Mouse (Mus musculus) ES-E14 (cell line): ENCODE data around the gene Lyst. TPM values are rescaled to one million over a fixed set of nuclear protein-coding genes. Genes with fewer than 3 reads are reported as not detected.

Experiments
- DNase-seq: peaks from one replicate; pipeline ENCODE4 v3.0.0-alpha.2; 2013; ENCODE audit warnings: low read depth, low spot score
- H3K27ac ChIP-seq: 2 replicates; pipeline ENCODE4 v1.5.1; 2012; ENCODE audit warnings: low read depth, mild to moderate bottlenecking, low read length, moderate library complexity, mixed read lengths; ENCODE audit not compliant: poor library complexity, insufficient read depth, severe bottlenecking
- H3K36me3 ChIP-seq: 2 replicates; pipeline ENCODE4 v1.6.1; 2012; ENCODE audit warnings: mild to moderate bottlenecking, low read length, moderate library complexity, mixed read lengths; ENCODE audit not compliant: control insufficient read depth, poor library complexity, insufficient read depth, severe bottlenecking
- H3K4me1 ChIP-seq, 2 experiments: fragments of 150-350 bp in 1 of 2; sonication (generic) in 1 of 2; 2 replicates each; pipeline ENCODE4 v1.6.1; 2012; ENCODE audit warnings: low read length in 2 of 2, mild to moderate bottlenecking in 1 of 2, mixed read lengths in 1 of 2; ENCODE audit not compliant: control insufficient read depth in 2 of 2, insufficient read depth in 2 of 2, poor library complexity in 1 of 2
- H3K4me3 ChIP-seq, 2 experiments: fragments of 150-350 bp in 1 of 2; sonication (generic) in 1 of 2; 2 replicates each; pipeline ENCODE4 v1.5.1; 2012; ENCODE audit warnings: low read length in 2 of 2, low read depth in 1 of 2, mild to moderate bottlenecking in 1 of 2, mixed read lengths in 1 of 2; ENCODE audit not compliant: insufficient read depth in 1 of 2, poor library complexity in 1 of 2, severe bottlenecking in 1 of 2
- H3K9ac ChIP-seq: 2 replicates; pipeline ENCODE4 v1.6.1; 2012; ENCODE audit warnings: low read depth, mild to moderate bottlenecking, low read length, mixed read lengths; ENCODE audit not compliant: poor library complexity, insufficient read depth, severe bottlenecking
- H3K9me3 ChIP-seq: fragments of 150-350 bp; sonication (generic); 2 replicates; pipeline ENCODE4 v1.6.1; 2012; ENCODE audit warnings: low read depth, mild to moderate bottlenecking, low read length; ENCODE audit not compliant: control insufficient read depth, insufficient read depth
- CHD2 ChIP-seq: IDR thresholded peaks from 2 replicates; pipeline ENCODE4 v1.6.1; 2014; ENCODE audit warnings: mild to moderate bottlenecking, low read depth, low read length, inconsistent platforms
- HCFC1 ChIP-seq: IDR thresholded peaks from 2 replicates; pipeline ENCODE4 v1.6.1; 2012; ENCODE audit warnings: low read length, inconsistent platforms, borderline replicate concordance; ENCODE audit not compliant: insufficient read depth
- MAFK ChIP-seq: IDR thresholded peaks from 2 replicates; pipeline ENCODE4 v1.6.1; 2014; ENCODE audit warnings: mild to moderate bottlenecking, low read depth, low read length, inconsistent platforms; ENCODE audit not compliant: insufficient read depth
- ZC3H11A ChIP-seq: IDR thresholded peaks from 2 replicates; pipeline ENCODE4 v1.6.1; 2012; ENCODE audit warnings: low read depth, mild to moderate bottlenecking, inconsistent platforms, low read length, borderline replicate concordance
- ZNF384 ChIP-seq: IDR thresholded peaks from 2 replicates; pipeline ENCODE4 v1.6.1; 2012; ENCODE audit warnings: low read depth, low read length, inconsistent platforms
- in situ Hi-C, 2 experiments: fragments of 600-800 bp; cut with MboI; formaldehyde crosslinking; loops; one replicate each; pipeline ENCODE4 v1.15.1; 2025; ENCODE audit warnings: low sequenced_read_pairs in 2 of 2, inconsistent platforms in 1 of 2; ENCODE audit not compliant: unreplicated experiment in 2 of 2
- total RNA-seq: library from RNA; depleted of rRNA; stranded (reverse); fragments of 300-350 nt; gene quantifications from 2 replicates; pipeline ENCODE4 v1.2.3, GENCODE M21; 2012

Gene Lyst
- total RNA-seq, 1 experiment: 11.7 TPM

DNA sequence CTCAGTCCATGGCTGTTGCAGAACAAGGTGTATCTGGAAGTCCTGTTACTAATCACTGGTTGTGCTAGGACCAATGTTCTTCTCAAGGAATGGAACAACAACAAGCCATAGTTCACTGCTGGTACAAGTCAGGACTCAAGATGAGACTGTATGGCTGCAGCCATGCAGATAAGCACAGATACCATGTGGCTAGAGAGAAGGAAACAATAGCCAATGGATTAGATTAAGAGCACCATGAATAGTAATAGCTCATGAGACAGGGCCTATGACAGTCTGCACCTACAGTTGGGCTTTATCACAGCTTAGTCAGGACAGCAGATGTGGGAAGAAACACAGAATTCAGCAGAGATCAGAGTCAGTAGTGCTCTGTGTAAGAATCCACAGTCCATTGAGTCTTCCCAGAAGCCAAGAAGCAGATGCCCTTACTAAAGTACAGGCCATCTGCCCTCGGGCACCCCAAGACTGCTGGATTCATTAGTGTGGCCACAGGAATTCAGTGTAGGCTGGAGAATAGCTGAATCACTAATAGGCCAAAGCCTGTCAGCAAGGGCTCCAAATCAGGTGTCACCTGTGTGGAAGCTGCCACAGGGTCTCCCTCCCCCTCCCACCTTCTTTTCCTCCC, 188.8 kb downstream of the Lyst start:
- no peak for DNase-seq
- no peak overlapping the region for H3K4me3 ChIP-seq

DNA sequence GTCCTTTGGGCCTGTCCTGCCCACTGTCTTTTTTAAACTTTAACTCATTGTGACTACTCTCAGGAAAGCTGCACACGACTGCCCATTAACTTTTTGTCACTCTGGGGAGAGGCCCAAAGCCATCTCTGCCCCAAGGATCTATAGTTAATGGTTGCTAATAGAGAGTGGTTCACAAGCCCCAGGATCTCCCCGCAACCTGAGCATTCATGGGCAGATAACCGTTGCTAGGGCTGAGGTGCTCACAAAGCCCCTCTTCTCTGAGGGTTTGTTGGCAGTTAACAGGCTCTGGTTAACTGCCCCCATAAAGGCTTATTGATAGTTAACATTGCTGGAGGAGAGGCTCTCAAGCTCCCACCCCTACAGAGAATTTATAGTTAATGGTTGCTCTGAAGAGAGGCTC, 190.1 kb downstream of the Lyst start:
- in situ Hi-C loops: no loop called here
- no peak overlapping the region for H3K9ac ChIP-seq
- H3K9me3 ChIP-seq: no peaks in the 10 kb centered on the region
- H3K27ac ChIP-seq: no peak overlapping the region
- no peak overlapping the region for H3K4me3 ChIP-seq
- TF ChIP-seq ZC3H11A (no peak), ZNF384 (no peak), HCFC1 (no peak), CHD2 (no peak), MAFK (no peak)
- no peaks in the 10 kb centered on the region; the same call in 1 of the 2 replicates for H3K36me3 ChIP-seq
- H3K4me1 ChIP-seq: peaks cover 0 to 2% of the 10 kb centered on the region in 2 experiments; a peak in 1 of 4 replicates
- DNase-seq: no peak

More for the DNA sequence above, 188.8 kb downstream of the Lyst start:
- Histone ChIP-seq H3K36me3 (no peaks in the 10 kb centered on the region; the same call in 1 of the 2 replicates), H3K27ac (no peak overlapping the region), H3K9me3 (no peaks in the 10 kb centered on the region), H3K9ac (no peak overlapping the region), H3K4me1 (no peaks in the 10 kb centered on the region)
- no peak for TF ChIP-seq ZNF384
- no peak for TF ChIP-seq HCFC1
- no peak for TF ChIP-seq ZC3H11A
- no peak for TF ChIP-seq MAFK
- in situ Hi-C loops: no loop called here

DNA sequence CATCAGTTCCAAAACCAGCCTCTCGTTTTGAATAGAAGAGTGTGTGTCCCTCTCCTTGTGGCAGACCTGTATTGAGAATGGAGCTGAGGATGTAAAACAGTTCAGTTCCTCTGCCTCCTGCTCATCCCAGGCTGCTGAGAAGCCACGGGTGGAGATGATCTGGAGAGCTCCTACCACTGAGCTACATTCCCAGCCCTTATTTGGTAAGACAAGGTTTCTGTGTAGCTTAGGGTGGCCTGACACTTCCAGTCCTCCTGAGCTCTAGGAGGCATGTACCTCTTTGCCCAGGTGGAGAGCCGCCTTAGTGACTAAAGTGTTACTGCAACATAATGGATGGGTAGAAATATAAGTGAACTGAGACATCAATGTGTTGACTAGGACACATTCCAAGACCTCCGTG, 190.8 kb downstream of the Lyst start:
- no peak overlapping the region for H3K4me3 ChIP-seq
- in situ Hi-C loops: no loop called here
- H3K9me3 ChIP-seq: no peaks in the 10 kb centered on the region
- TF ChIP-seq CHD2 (no peak), MAFK (no peak), ZC3H11A (no peak), ZNF384 (no peak), HCFC1 (no peak)
- H3K36me3 ChIP-seq: no peaks in the 10 kb centered on the region; the same call in 1 of the 2 replicates
- no peak for DNase-seq
- H3K27ac ChIP-seq: no peak overlapping the region
- peaks cover 0 to 2% of the 10 kb centered on the region in 2 experiments; a peak in 1 of 4 replicates for H3K4me1 ChIP-seq
- no peak overlapping the region for H3K9ac ChIP-seq

DNA sequence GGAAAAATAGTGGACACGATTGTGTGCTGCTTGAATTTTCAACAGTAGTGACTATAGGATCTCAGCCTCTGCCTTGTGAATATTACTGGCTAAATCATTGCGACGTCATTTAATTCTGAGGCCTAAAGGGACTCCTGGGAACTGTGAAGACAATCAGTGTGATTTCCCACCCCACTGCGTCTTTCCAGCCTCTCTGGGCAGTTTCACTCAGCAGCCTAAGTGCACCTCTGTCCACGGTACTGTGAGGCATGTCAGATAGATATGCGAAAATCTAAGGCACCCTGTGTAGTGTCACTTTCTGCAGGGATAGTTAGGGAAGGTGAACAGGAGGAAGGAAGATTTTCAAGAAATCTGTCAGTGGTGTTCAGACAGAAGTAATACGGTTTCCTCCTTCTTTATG, 193.1 kb downstream of the Lyst start:
- Histone ChIP-seq H3K9me3 (no peaks in the 10 kb centered on the region), H3K4me3 (no peak overlapping the region)
- in situ Hi-C loops: no loop called here

More for the DNA sequence above, 193.1 kb downstream of the Lyst start:
- TF ChIP-seq ZC3H11A (no peak), ZNF384 (no peak)
- no peaks in the 10 kb centered on the region for H3K36me3 ChIP-seq
- DNase-seq: no peak
- H3K27ac ChIP-seq: no peak overlapping the region
- H3K4me1 ChIP-seq: peaks cover 0 to 2% of the 10 kb centered on the region in 2 experiments; a peak in 1 of 4 replicates
- no peak overlapping the region for H3K9ac ChIP-seq
